Mouse (Mus musculus) heart, embryonic 16.5 days (tissue): ENCODE measurements around the gene Farp1. TPM values are rescaled to one million over a fixed set of nuclear protein-coding genes. Genes with fewer than 3 reads are reported as not detected.
A peak's percentile ranks its signal among the peaks of the same experiment; 100 is the strongest.

Source experiments
- ATAC-seq: fragments of 200-750 bp; cut with Nextera tagmentation; replicated peaks from 2 replicates; pipeline ENCODE4 v1.8.0; 2017; ENCODE audit warnings: moderate number of reproducible peaks; ENCODE audit not compliant: insufficient read depth, low FRiP score; ENCODE audit errors: extremely low read depth
- H3K27ac ChIP-seq: fragments of 300-500 bp; sonication (generic); 2 replicates; pipeline ENCODE4 v1.5.1; 2014; ENCODE audit warnings: mild to moderate bottlenecking, low read length, control low read depth, moderate library complexity
- H3K27me3 ChIP-seq: fragments of 300-500 bp; sonication (generic); 2 replicates; pipeline ENCODE4 v1.6.1; 2014; ENCODE audit warnings: low read length, mixed read lengths; ENCODE audit not compliant: control insufficient read depth, insufficient read depth
- H3K36me3 ChIP-seq: fragments of 300-500 bp; sonication (generic); 2 replicates; pipeline ENCODE4 v1.6.1; 2014; ENCODE audit not compliant: control insufficient read depth, insufficient read depth
- H3K4me1 ChIP-seq: fragments of 300-500 bp; sonication (generic); 2 replicates; pipeline ENCODE4 v1.6.1; 2014; ENCODE audit warnings: low read length, mixed read lengths; ENCODE audit not compliant: control insufficient read depth, insufficient read depth
- H3K4me2 ChIP-seq: fragments of 300-500 bp; sonication (generic); 2 replicates; pipeline ENCODE4 v1.6.1; 2014; ENCODE audit warnings: low read depth, mild to moderate bottlenecking, control low read depth, low read length
- H3K4me3 ChIP-seq: fragments of 300-500 bp; sonication (generic); 2 replicates; pipeline ENCODE4 v1.5.1; 2014; ENCODE audit warnings: mild to moderate bottlenecking, control low read depth, low read length
- H3K9ac ChIP-seq: fragments of 300-500 bp; sonication (generic); 2 replicates; pipeline ENCODE4 v1.6.1; 2014; ENCODE audit warnings: low read length, control low read depth
- H3K9me3 ChIP-seq: fragments of 300-500 bp; sonication (generic); replicated peaks from 2 replicates; pipeline ENCODE4 v1.6.1; 2016; ENCODE audit warnings: low read length; ENCODE audit not compliant: control insufficient read depth
- WGBS: fragments of 180-500 bp; shearing (Covaris S2); extraction: QIAGEN DNeasy Blood & Tissue Kit; methylation state at CpG from one replicate; pipeline ENCODE4 v1.1.7; 2014; 5-methylcytosine and 5-hydroxymethylcytosine counted together
- polyA plus RNA-seq: library from polyadenylated mRNA; unstranded; fragments of >200 nt; fragmentation: Nextera tagmentation; extraction: Ambion mirVana; gene quantifications from 2 replicates; pipeline ENCODE4 v1.2.1, GENCODE M21; 2015

Gene Farp1
- polyA plus RNA-seq, 1 experiment from 2014 or later = 11.6 TPM

- H3K9ac ChIP-seq = no peak overlapping the region
- H3K36me3 ChIP-seq = no peaks in the 10 kb centered on the region
- no peaks in the 10 kb centered on the region for H3K27me3 ChIP-seq
- ATAC-seq = no peak
- H3K27ac ChIP-seq = no peak overlapping the region
- 81% methylated on average over 2 of the region's 2 CpGs for WGBS
- no peak overlapping the region for H3K4me2 ChIP-seq
- 0 out of 2 replicates have a peak, but pooled peaks cover 2% of the 10 kb centered on the region for H3K9me3 ChIP-seq
- no peak overlapping the region for H3K4me3 ChIP-seq
- peaks cover 10% of the 10 kb centered on the region for H3K4me1 ChIP-seq
Observed at GRCm38 (mm10) chr14:121031396-121031795, 3.6 kb upstream of the Farp1 start.

DNA sequence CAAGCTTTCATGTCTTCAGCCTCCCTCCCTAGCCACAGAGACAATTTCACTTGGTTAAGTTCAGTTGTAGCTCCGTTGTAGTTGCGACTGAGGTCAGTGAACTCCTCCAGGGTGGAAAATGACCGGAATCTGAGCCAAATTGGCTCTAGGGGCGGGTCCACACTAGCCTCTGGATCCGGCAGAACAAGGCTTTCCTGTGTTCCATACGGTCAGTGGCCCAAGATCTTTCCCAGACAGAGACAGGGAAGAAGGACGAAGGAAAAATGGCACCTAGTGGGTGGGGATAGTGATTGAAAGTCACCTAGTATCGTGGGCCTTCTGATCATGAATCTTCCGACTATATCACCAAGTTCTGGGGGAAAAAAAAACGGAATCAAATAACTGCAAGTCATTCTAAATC is 475 bp upstream of the Farp1 start:
- Histone ChIP-seq H3K4me1 (peaks cover 28% of the 10 kb centered on the region), H3K4me2 (peak overlapping the region; percentile 100), H3K9me3 (no peaks in the 10 kb centered on the region), H3K9ac (peak overlapping the region; percentile 95), H3K36me3 (no peaks in the 10 kb centered on the region), H3K4me3 (peak overlapping the region; percentile 93), H3K27ac (no peak overlapping the region), H3K27me3 (no peaks in the 10 kb centered on the region)
- WGBS = 33% methylated on average over 10 of the region's 10 CpGs
- ATAC-seq = no peak

GRCm38 (mm10) chr14:121035663-121036473 is 868 bp downstream of the Farp1 start:
- Histone ChIP-seq H3K4me1 (peaks cover 28% of the 10 kb centered on the region), H3K27me3 (no peaks in the 10 kb centered on the region), H3K4me2 (peak overlapping the region; percentile 100), H3K4me3 (peak overlapping the region; percentile 93), H3K36me3 (no peaks in the 10 kb centered on the region), H3K9ac (peak overlapping the region; percentile 95), H3K27ac (peak overlapping the region; percentile 76), H3K9me3 (no peaks in the 10 kb centered on the region)
- ATAC-seq = peak; percentile 74
- under 1% methylated on average over 77 of the region's 100 CpGs for WGBS

DNA sequence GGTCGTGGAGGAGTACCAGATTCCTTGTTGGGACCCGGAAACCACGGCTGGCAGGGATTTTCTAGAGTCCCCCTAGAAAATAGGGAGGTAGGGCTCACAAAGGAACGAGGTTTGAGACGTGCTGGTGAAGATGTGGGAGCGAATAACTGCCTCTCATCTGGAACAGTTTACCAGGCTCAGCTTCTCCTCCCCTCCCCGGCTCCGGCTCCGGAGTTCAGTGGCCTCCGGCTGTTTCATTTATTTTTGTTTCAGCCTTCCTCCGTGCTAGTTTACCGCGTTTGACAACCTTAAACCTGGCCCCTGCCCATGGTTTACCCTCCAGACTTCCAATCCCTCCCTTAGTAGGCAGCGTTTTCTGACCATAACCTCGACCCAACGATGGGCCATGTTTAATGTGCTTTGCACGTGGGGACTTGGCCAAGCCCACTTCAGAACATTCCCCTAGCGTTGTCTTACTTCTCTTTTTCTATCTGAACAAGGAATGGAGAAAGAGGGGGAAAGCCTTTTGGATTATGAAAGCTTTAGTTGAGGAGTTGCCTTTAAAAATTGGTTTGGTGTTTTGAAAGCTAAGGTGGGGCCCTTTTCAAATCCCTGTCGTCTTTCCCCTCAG is 1.7 kb downstream of the Farp1 start:
- Histone ChIP-seq H3K4me2 (peak overlapping the region; percentile 100), H3K9ac (peak overlapping the region; percentile 95), H3K27me3 (no peaks in the 10 kb centered on the region), H3K4me3 (peak overlapping the region; percentile 93), H3K9me3 (no peaks in the 10 kb centered on the region), H3K4me1 (peaks cover 28% of the 10 kb centered on the region), H3K36me3 (no peaks in the 10 kb centered on the region), H3K27ac (peak overlapping the region; percentile 76)
- no peak for ATAC-seq
- 2% methylated on average over 19 of the region's 19 CpGs for WGBS

DNA sequence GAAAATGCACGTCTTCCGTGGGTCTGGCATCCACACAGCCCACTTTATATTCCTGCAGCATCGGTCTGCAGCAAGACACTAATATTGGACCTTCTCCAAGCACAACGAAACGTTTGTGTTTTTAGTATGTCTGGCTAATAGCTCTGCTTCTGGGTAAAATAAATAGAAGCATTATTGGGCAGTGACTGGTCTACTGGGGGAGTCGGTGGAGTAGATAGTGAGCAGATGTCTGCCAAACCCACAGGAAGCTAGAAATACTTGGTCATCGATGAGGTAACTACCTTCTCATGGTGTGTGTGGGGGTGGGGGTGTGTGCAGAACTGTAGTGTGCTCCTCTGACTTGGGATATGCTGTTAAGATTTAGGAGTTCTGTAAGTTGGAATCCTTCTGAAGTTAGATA is 2.3 kb downstream of the Farp1 start:
- H3K4me2 ChIP-seq = peak overlapping the region; percentile 100
- no peaks in the 10 kb centered on the region for H3K27me3 ChIP-seq
- H3K36me3 ChIP-seq = no peaks in the 10 kb centered on the region
- peak overlapping the region; percentile 93 for H3K4me3 ChIP-seq
- no peak for ATAC-seq
- peaks cover 28% of the 10 kb centered on the region for H3K4me1 ChIP-seq
- H3K9ac ChIP-seq = peak overlapping the region; percentile 95
- WGBS = 22% methylated on average over 7 of the region's 7 CpGs
- H3K9me3 ChIP-seq = no peaks in the 10 kb centered on the region
- H3K27ac ChIP-seq = peak overlapping the region; percentile 76

DNA sequence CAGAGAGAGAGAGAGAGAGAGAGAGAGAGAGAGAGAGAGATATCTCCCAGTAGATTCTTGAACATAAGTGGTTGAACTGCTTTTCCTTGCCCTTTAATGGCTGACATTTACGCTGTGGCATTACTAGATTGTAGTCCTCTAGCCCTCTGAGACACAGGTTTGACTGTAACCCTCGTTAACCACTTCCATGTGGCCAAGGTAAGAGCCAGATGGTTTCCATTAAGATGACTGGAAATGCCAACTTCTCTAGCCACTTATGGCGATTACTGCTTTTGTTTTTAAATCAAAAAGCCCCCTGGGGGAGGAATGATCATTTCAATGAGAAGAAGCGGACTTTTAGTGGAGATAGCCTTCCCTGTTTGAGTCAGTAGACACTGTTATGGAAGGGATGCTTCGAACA is 3.7 kb downstream of the Farp1 start:
- Histone ChIP-seq H3K27ac (no peak overlapping the region), H3K9me3 (no peaks in the 10 kb centered on the region), H3K9ac (no peak overlapping the region), H3K36me3 (no peaks in the 10 kb centered on the region), H3K4me2 (no peak overlapping the region), H3K4me3 (no peak overlapping the region), H3K4me1 (peaks cover 28% of the 10 kb centered on the region), H3K27me3 (no peaks in the 10 kb centered on the region)
- 70% methylated on average over 5 of the region's 5 CpGs for WGBS
- no peak for ATAC-seq

DNA sequence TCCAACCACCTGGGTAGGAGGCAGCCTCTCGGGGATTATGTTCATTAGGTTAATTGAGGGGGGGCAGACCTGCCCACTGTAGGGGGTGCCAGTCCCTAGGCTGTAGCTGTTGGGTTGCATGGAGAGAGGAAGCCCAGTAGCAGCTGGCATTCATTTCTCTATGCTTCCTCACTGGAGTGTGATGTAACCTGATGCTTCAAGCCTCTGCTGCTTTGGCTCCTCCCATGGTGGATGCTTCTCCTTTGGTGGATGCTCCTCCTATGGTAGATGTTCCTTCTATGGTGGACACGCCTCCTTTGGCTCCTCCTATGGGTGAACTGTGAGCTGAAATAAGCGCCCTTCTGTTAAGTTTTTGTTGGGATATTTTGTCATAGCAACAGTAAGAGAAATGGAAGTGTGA is 9.1 kb downstream of the Farp1 start:
- H3K27me3 ChIP-seq = no peaks in the 10 kb centered on the region
- no peak overlapping the region for H3K27ac ChIP-seq
- no peak for ATAC-seq
- 85% methylated on average over 3 of the region's 3 CpGs for WGBS
- H3K4me1 ChIP-seq = peaks cover 25% of the 10 kb centered on the region
- no peak overlapping the region for H3K9ac ChIP-seq
- no peak overlapping the region for H3K4me3 ChIP-seq
- no peaks in the 10 kb centered on the region for H3K36me3 ChIP-seq
- no peaks in the 10 kb centered on the region for H3K9me3 ChIP-seq
- no peak overlapping the region for H3K4me2 ChIP-seq

DNA sequence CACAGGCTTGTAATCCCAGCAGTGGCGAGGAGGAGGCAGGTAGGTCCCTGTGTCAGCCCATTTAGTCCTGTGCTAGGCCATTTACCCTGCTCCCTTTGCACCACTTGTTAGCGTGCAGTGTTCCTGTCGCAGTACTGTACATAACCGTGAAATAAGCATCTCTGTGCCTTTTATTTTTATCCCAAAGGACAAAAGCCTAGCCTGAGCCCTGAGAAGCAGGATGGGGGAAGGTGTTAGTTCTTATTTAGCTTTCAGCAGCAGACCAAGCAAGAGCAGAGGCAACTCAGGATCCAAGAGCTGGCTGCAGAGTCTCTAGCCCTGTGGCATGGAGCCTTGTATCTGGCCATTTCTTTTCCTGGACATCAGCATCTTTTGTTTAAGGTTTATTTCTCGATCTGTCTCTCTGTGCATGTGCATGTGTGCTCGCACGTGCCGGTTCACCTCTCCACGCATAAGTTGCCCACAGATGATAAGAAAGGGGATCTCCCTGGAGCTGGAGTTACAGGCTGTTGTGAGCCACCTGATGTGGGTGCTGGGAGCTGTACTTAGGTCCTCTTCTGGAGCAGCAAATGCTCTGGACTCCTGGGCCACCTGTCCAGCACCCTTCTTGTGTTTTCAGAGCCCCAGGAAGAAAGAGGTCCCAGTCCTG is 11.4 kb downstream of the Farp1 start:
- Histone ChIP-seq H3K4me1 (peaks cover 25% of the 10 kb centered on the region), H3K4me2 (no peak overlapping the region), H3K9me3 (no peaks in the 10 kb centered on the region), H3K36me3 (no peaks in the 10 kb centered on the region), H3K4me3 (no peak overlapping the region), H3K27me3 (no peaks in the 10 kb centered on the region), H3K9ac (no peak overlapping the region), H3K27ac (no peak overlapping the region)
- WGBS = 51% methylated on average over 9 of the region's 9 CpGs
- no peak for ATAC-seq

DNA sequence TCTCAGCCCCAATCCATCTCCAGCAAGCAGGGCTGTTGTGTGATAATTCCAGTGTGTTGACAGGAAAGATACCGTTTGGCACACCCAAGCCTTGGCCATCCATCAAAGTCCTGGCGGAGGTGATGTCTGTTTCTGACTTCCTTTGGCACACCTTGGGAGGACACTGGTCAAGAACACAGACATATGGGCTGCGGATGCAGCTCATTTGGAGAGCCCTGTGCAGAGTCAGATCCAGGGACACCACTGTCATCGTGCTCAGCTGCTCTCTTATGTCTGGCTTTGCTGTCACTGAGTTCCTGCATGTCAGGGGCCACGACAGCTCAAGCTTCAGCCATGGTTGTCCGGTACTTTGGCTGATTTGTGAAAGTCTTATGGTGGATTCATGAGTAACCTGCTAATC is 12.8 kb downstream of the Farp1 start:
- H3K4me3 ChIP-seq = no peak overlapping the region
- no peaks in the 10 kb centered on the region for H3K27me3 ChIP-seq
- H3K4me2 ChIP-seq = no peak overlapping the region
- peaks cover 32% of the 10 kb centered on the region for H3K4me1 ChIP-seq
- H3K9ac ChIP-seq = no peak overlapping the region
- H3K9me3 ChIP-seq = no peaks in the 10 kb centered on the region
- H3K27ac ChIP-seq = no peak overlapping the region
- no peak for ATAC-seq
- no peaks in the 10 kb centered on the region for H3K36me3 ChIP-seq
- WGBS = 46% methylated on average over 6 of the region's 6 CpGs
